Mouse (Mus musculus) heart, embryonic 14.5 days (tissue): Measurements from ENCODE around the gene Wnk4. TPM values are rescaled to one million over a fixed set of nuclear protein-coding genes. Genes with fewer than 3 reads are reported as not detected.
"Not testable (repeated sequence)": the region's sequence is repeated elsewhere in the genome, so short reads cannot be mapped to it uniquely, and the experiment has no call there.

Experiments used
- ATAC-seq: fragments of 200-750 bp; cut with Nextera tagmentation; 2 replicates; pipeline ENCODE4 v1.8.0; 2017; ENCODE audit warnings: low read depth, moderate TSS enrichment; ENCODE audit not compliant: insufficient number of reproducible peaks, insufficient read depth, low FRiP score
- H3K27ac ChIP-seq, 2 experiments: fragments of 200-500 bp in 1 of 2; fragments of 300-500 bp in 1 of 2; sonication (generic) in 1 of 2; replicated peaks in 1 of 2; 2 replicates each; pipeline ENCODE4 v1.5.1; 2012 to 2014; ENCODE audit warnings: low read depth in 2 of 2, low read length in 2 of 2, control low read depth in 1 of 2, mild to moderate bottlenecking in 1 of 2, mixed read lengths in 1 of 2; ENCODE audit not compliant: control insufficient read depth in 1 of 2, insufficient read depth in 1 of 2
- H3K27me3 ChIP-seq: fragments of 300-500 bp; sonication (generic); 2 replicates; pipeline ENCODE4 v1.6.1; 2014; ENCODE audit warnings: mild to moderate bottlenecking, low read length, control low read depth; ENCODE audit not compliant: control insufficient read depth, insufficient read depth
- H3K36me3 ChIP-seq: fragments of 300-500 bp; sonication (generic); 2 replicates; pipeline ENCODE4 v1.6.1; 2014; ENCODE audit warnings: mild to moderate bottlenecking, control low read depth, low read length, mixed read lengths; ENCODE audit not compliant: control insufficient read depth, insufficient read depth
- H3K4me1 ChIP-seq, 2 experiments: fragments of 200-500 bp in 1 of 2; fragments of 300-500 bp in 1 of 2; sonication (generic) in 1 of 2; 2 replicates each; pipeline ENCODE4 v1.6.1; 2012 to 2014; ENCODE audit warnings: low read length in 2 of 2, control low read depth in 1 of 2, mixed read lengths in 1 of 2; ENCODE audit not compliant: control insufficient read depth in 2 of 2, insufficient read depth in 2 of 2
- H3K4me2 ChIP-seq: fragments of 300-500 bp; sonication (generic); 2 replicates; pipeline ENCODE4 v1.6.1; 2014; ENCODE audit warnings: mild to moderate bottlenecking, low read length
- H3K4me3 ChIP-seq, 2 experiments: fragments of 200-500 bp in 1 of 2; fragments of 300-500 bp in 1 of 2; sonication (generic) in 1 of 2; 2 replicates each; pipeline ENCODE4 v1.5.1; 2012 to 2014; ENCODE audit warnings: low read length in 2 of 2, mild to moderate bottlenecking in 2 of 2, control low read depth in 1 of 2, low read depth in 1 of 2, moderate library complexity in 1 of 2; ENCODE audit not compliant: control insufficient read depth in 1 of 2, insufficient read depth in 1 of 2
- H3K9ac ChIP-seq: fragments of 300-500 bp; sonication (generic); 2 replicates; pipeline ENCODE4 v1.6.1; 2014; ENCODE audit warnings: mild to moderate bottlenecking, low read length
- H3K9me3 ChIP-seq: fragments of 300-500 bp; sonication (generic); 2 replicates; pipeline ENCODE4 v1.6.1; 2016; ENCODE audit warnings: low read length, control low read depth; ENCODE audit not compliant: control insufficient read depth
- WGBS: fragments of 180-500 bp; shearing (Covaris S2); extraction: QIAGEN DNeasy Blood & Tissue Kit; methylation state at CpG from one replicate; pipeline ENCODE4 v1.1.7; 2014; 5-methylcytosine and 5-hydroxymethylcytosine counted together
- polyA plus RNA-seq: library from polyadenylated mRNA; unstranded; fragments of >200 nt; fragmentation: Nextera tagmentation; extraction: Ambion mirVana; gene quantifications from 2 replicates; pipeline ENCODE4 v1.2.1, GENCODE M21; 2014

Gene Wnk4
- polyA plus RNA-seq, 1 experiment from 2014 or later: 9.5 TPM

GRCm38 (mm10) chr11:101325201-101325600 is 64.8 kb downstream of the Wnk4 start:
- not testable (repeated sequence) for H3K4me2 ChIP-seq, H3K27me3 ChIP-seq, ATAC-seq, H3K9me3 ChIP-seq, H3K27ac ChIP-seq, H3K4me3 ChIP-seq, H3K9ac ChIP-seq
- H3K36me3 ChIP-seq: peaks cover 57% of the 10 kb centered on the region
- 87% methylated on average over 10 of the region's 11 CpGs for WGBS
- peaks cover 7 to 12% of the 10 kb centered on the region in 2 experiments for H3K4me1 ChIP-seq

- H3K27ac ChIP-seq: no peak overlapping the region
- no peak overlapping the region for H3K4me2 ChIP-seq
- no peaks in the 10 kb centered on the region for H3K9me3 ChIP-seq
- H3K27me3 ChIP-seq: no peaks in the 10 kb centered on the region
- no peak overlapping the region for H3K4me3 ChIP-seq
- WGBS: 83% methylated on average over 11 of the region's 11 CpGs
- no peak overlapping the region for H3K9ac ChIP-seq
- peaks cover 7 to 12% of the 10 kb centered on the region in 2 experiments for H3K4me1 ChIP-seq
- peaks cover 48% of the 10 kb centered on the region for H3K36me3 ChIP-seq
- no peak for ATAC-seq
These were observed 65.8 kb downstream of the Wnk4 start for GRCm38 (mm10) chr11:101326147-101326546.

Other genes starting within 250 kb of the Wnk4 start
- 12.5 and 13.0 TPM in 2 replicates for gene Naglu, start 190.6 kb upstream of the Wnk4 start, polyA plus RNA-seq
- gene Hsd17b1, start 182.2 kb upstream of the Wnk4 start, polyA plus RNA-seq: 0.30 TPM in 1 of 2 replicates, not detected in the other
- 27.4 and 31.4 TPM in 2 replicates for gene Coasy, start 178.0 kb upstream of the Wnk4 start, polyA plus RNA-seq
- 32.4 and 35.7 TPM in 2 replicates for gene Mlx, start 173.3 kb upstream of the Wnk4 start, polyA plus RNA-seq
- 22.8 and 22.9 TPM in 2 replicates for gene Psmc3ip, start 165.1 kb upstream of the Wnk4 start, polyA plus RNA-seq
- gene Retreg3, start 140.7 kb upstream of the Wnk4 start, polyA plus RNA-seq: 6.7 and 8.0 TPM in 2 replicates
- gene Tubg1, start 140.6 kb upstream of the Wnk4 start, polyA plus RNA-seq: 63.1 and 68.6 TPM in 2 replicates
- 4.1 and 4.4 TPM in 2 replicates for gene Tubg2, start 104.7 kb upstream of the Wnk4 start, polyA plus RNA-seq
- gene Cntnap1, start 90.0 kb upstream of the Wnk4 start, polyA plus RNA-seq: 0.69 and 1.1 TPM in 2 replicates
- gene Plekhh3, start 89.2 kb upstream of the Wnk4 start, polyA plus RNA-seq: 11.3 and 12.8 TPM in 2 replicates
- gene Ccr10, start 85.1 kb upstream of the Wnk4 start, polyA plus RNA-seq: 0.30 TPM in 1 of 2 replicates, not detected in the other
- gene Ezh1, start 34.1 kb upstream of the Wnk4 start, polyA plus RNA-seq: 13.6 and 16.6 TPM in 2 replicates
- gene Ramp2, start 14.5 kb upstream of the Wnk4 start, polyA plus RNA-seq: 272 and 281 TPM in 2 replicates
- gene Vps25, start 6.9 kb upstream of the Wnk4 start, polyA plus RNA-seq: 111 and 123 TPM in 2 replicates
- 0.51 and 1.1 TPM in 2 replicates for gene Cntd1, start 18.4 kb downstream of the Wnk4 start, polyA plus RNA-seq
- 188 and 203 TPM in 2 replicates for gene Coa3, start 18.5 kb downstream of the Wnk4 start, polyA plus RNA-seq
- gene Becn1, start 41.7 kb downstream of the Wnk4 start, polyA plus RNA-seq: 134 and 149 TPM in 2 replicates
- 62.5 and 66.5 TPM in 2 replicates for gene Psme3, start 55.6 kb downstream of the Wnk4 start, polyA plus RNA-seq
- gene Aoc2, start 64.5 kb downstream of the Wnk4 start, polyA plus RNA-seq: 0.55 and 0.84 TPM in 2 replicates
- 1.4 and 1.9 TPM in 2 replicates for gene Aoc3, start 70.0 kb downstream of the Wnk4 start, polyA plus RNA-seq
- gene G6pc, start 107.0 kb downstream of the Wnk4 start, polyA plus RNA-seq: not detected in 2 replicates
- 42.2 and 45.4 TPM in 2 replicates for gene Aarsd1, start 157.0 kb downstream of the Wnk4 start, polyA plus RNA-seq
- 10.2 and 17.4 TPM in 2 replicates for gene Gm27029, start 164.2 kb downstream of the Wnk4 start, polyA plus RNA-seq
- gene Rundc1, start 164.5 kb downstream of the Wnk4 start, polyA plus RNA-seq: 10.1 and 10.7 TPM in 2 replicates
- gene Ptges3l, start 164.8 kb downstream of the Wnk4 start, polyA plus RNA-seq: 81.7 and 96.0 TPM in 2 replicates
- 245 and 260 TPM in 2 replicates for gene Rpl27, start 181.7 kb downstream of the Wnk4 start, polyA plus RNA-seq
- 17.1 and 17.3 TPM in 2 replicates for gene Ifi35, start 187.8 kb downstream of the Wnk4 start, polyA plus RNA-seq
- 5.4 and 9.0 TPM in 2 replicates for gene Rnd2, start 204.4 kb downstream of the Wnk4 start, polyA plus RNA-seq
- gene Vat1, start 205.7 kb downstream of the Wnk4 start, polyA plus RNA-seq: 24.7 and 31.6 TPM in 2 replicates